Mouse (Mus musculus): Measurements from ENCODE around the gene Iffo2.

GRCm38 (mm10) chr4:139589351-139590027, 59.1 kb downstream of the Iffo2 start:
- TF ChIP-seq POLR2A (IDR thresholded peaks at IDR 0.05; ENCODE audit: low read depth, low read length) (no peak), CTCF (conservative IDR thresholded peaks at IDR 0.05 in 1 of 2, IDR thresholded peaks at IDR 0.05 in 1 of 2; ENCODE audit: low read depth in 2 of 2, low read length in 2 of 2) (no peak), ETS1 (conservative IDR thresholded peaks at IDR 0.05; ENCODE audit: low read depth, low read length) (no peak), KAT2A (IDR thresholded peaks at IDR 0.05; ENCODE audit: insufficient replicate concordance, low read length) (no peak), RCOR1 (conservative IDR thresholded peaks at IDR 0.05; ENCODE audit: low read depth, low read length) (no peak), MAZ (IDR thresholded peaks at IDR 0.05; ENCODE audit: low read depth, low read length) (no peak), UBTF (IDR thresholded peaks at IDR 0.05; ENCODE audit: low read depth, low read length) (no peak), MAX (IDR thresholded peaks at IDR 0.05; ENCODE audit: low read length) (no peak)
